Mouse (Mus musculus) limb, embryonic 11.5 days (tissue): ENCODE measurements around the gene Taar3. TPM values are rescaled to one million over a fixed set of nuclear protein-coding genes. Genes with fewer than 3 reads are reported as not detected.
A peak's percentile ranks its signal among the peaks of the same experiment; 100 is the strongest.

Experiments used
- ATAC-seq: fragments of 200-750 bp; cut with Nextera tagmentation; 2 replicates; pipeline ENCODE4 v1.8.0; 2017; ENCODE audit warnings: low read depth; ENCODE audit not compliant: insufficient number of reproducible peaks, low FRiP score, low TSS enrichment
- DNase-seq: peaks from one replicate; pipeline ENCODE4 v3.0.0-alpha.2; 2015; ENCODE audit warnings: low spot score
- H3K27ac ChIP-seq: fragments of 300-500 bp; sonication (generic); replicated peaks from 2 replicates; pipeline ENCODE4 v1.5.1; 2014; ENCODE audit warnings: low read depth, mild to moderate bottlenecking, low read length
- H3K27me3 ChIP-seq: fragments of 300-500 bp; sonication (generic); 2 replicates; pipeline ENCODE4 v1.6.1; 2014; ENCODE audit warnings: mild to moderate bottlenecking, low read length, mixed read lengths; ENCODE audit not compliant: control insufficient read depth, insufficient read depth
- H3K36me3 ChIP-seq: fragments of 300-500 bp; sonication (generic); 2 replicates; pipeline ENCODE4 v1.6.1; 2014; ENCODE audit warnings: mild to moderate bottlenecking, low read length, moderate library complexity, mixed read lengths; ENCODE audit not compliant: control insufficient read depth, insufficient read depth
- H3K4me1 ChIP-seq: fragments of 300-500 bp; sonication (generic); 2 replicates; pipeline ENCODE4 v1.6.1; 2014; ENCODE audit warnings: low read length, mixed read lengths; ENCODE audit not compliant: control insufficient read depth, insufficient read depth
- H3K4me2 ChIP-seq: fragments of 300-500 bp; sonication (generic); 2 replicates; pipeline ENCODE4 v1.6.1; 2014; ENCODE audit warnings: low read depth, mild to moderate bottlenecking, moderate library complexity; ENCODE audit not compliant: severe bottlenecking
- H3K4me3 ChIP-seq: fragments of 300-500 bp; sonication (generic); 2 replicates; pipeline ENCODE4 v1.5.1; 2014; ENCODE audit warnings: low read depth, low read length
- H3K9ac ChIP-seq: fragments of 300-500 bp; sonication (generic); 2 replicates; pipeline ENCODE4 v1.6.1; 2014; ENCODE audit warnings: mild to moderate bottlenecking, low read length
- H3K9me3 ChIP-seq: fragments of 300-500 bp; sonication (generic); 2 replicates; pipeline ENCODE4 v1.6.1; 2016; ENCODE audit warnings: low read length; ENCODE audit not compliant: control insufficient read depth
- WGBS: fragments of 180-500 bp; shearing (Covaris S2); extraction: QIAGEN DNeasy Blood & Tissue Kit; methylation state at CpG from one replicate; pipeline ENCODE4 v1.1.7; 2014; 5-methylcytosine and 5-hydroxymethylcytosine counted together
- polyA plus RNA-seq: library from polyadenylated mRNA; unstranded; fragments of >200 nt; fragmentation: Nextera tagmentation; extraction: Ambion mirVana; gene quantifications from 2 replicates; pipeline ENCODE4 v1.2.1, GENCODE M21; 2014

Gene Taar3
- not detected in 2 replicates for polyA plus RNA-seq

DNA sequence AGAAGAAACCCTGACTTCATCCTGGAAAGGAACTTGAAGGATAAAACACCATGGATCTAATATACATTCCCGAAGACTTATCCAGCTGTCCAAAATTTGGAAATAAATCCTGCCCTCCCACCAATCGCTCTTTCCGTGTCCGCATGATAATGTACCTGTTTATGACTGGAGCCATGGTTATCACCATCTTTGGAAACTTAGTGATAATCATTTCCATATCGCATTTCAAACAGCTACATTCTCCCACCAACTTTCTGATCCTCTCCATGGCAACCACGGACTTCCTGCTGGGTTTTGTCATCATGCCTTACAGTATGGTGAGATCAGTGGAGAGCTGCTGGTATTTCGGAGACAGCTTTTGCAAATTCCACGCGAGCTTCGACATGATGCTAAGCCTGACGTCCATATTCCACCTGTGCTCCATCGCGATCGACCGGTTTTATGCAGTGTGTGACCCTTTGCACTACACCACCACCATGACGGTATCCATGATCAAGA lies at the start of gene Taar3:
Gene Taar3, plus strand, starts transcription at position 51 of the 498 bp plus-strand sequence.
- Histone ChIP-seq H3K27me3 (no peaks in the 10 kb centered on the region), H3K4me1 (no peaks in the 10 kb centered on the region), H3K36me3 (no peaks in the 10 kb centered on the region), H3K4me2 (no peak within 1 kb of the TSS), H3K9me3 (no peaks in the 10 kb centered on the region), H3K9ac (no peak within 1 kb of the TSS), H3K4me3 (no peak within 1 kb of the TSS), H3K27ac (no peak within 1 kb of the TSS)
- ATAC-seq (no peak), DNase-seq (no peak)
- WGBS: 88% methylated on average over 16 of the region's 16 CpGs

- no peak overlapping the region for H3K27ac ChIP-seq
- DNase-seq (no peak), ATAC-seq (no peak)
- H3K9ac ChIP-seq: no peak overlapping the region
- H3K4me2 ChIP-seq: no peak overlapping the region
- H3K27me3 ChIP-seq: no peaks in the 10 kb centered on the region
- H3K36me3 ChIP-seq: no peaks in the 10 kb centered on the region
- H3K4me3 ChIP-seq: no peak overlapping the region
- 92% methylated on average over 3 of the region's 3 CpGs for WGBS
- no peaks in the 10 kb centered on the region for H3K4me1 ChIP-seq
- no peaks in the 10 kb centered on the region for H3K9me3 ChIP-seq
Measured at GRCm38 (mm10) chr10:23901119-23901518, 48.2 kb upstream of the Taar3 start.

- Histone ChIP-seq H3K4me1 (no peaks in the 10 kb centered on the region), H3K27ac (no peak overlapping the region), H3K36me3 (no peaks in the 10 kb centered on the region), H3K27me3 (no peaks in the 10 kb centered on the region), H3K9ac (no peak overlapping the region), H3K4me3 (no peak overlapping the region), H3K4me2 (no peak overlapping the region), H3K9me3 (no peaks in the 10 kb centered on the region)
- WGBS: 94% methylated on average over 1 of the region's 1 CpGs
- DNase-seq (no peak), ATAC-seq (no peak)
Measured at GRCm38 (mm10) chr10:23905661-23906060, 43.7 kb upstream of the Taar3 start.

GRCm38 (mm10) chr10:23920056-23920455 lies 29.3 kb upstream of the Taar3 start, which contains the start of gene Taar1:
Gene Taar1 (plus strand): TSS chr10:23920356.
- Histone ChIP-seq H3K4me3 (no peak within 1 kb of the TSS), H3K4me1 (no peaks in the 10 kb centered on the region), H3K27ac (no peak within 1 kb of the TSS), H3K4me2 (no peak within 1 kb of the TSS), H3K9me3 (no peaks in the 10 kb centered on the region), H3K36me3 (no peaks in the 10 kb centered on the region), H3K9ac (no peak within 1 kb of the TSS), H3K27me3 (no peaks in the 10 kb centered on the region)
- ATAC-seq (no peak), DNase-seq (no peak)
- 87% methylated on average over 4 of the region's 4 CpGs for WGBS

DNA sequence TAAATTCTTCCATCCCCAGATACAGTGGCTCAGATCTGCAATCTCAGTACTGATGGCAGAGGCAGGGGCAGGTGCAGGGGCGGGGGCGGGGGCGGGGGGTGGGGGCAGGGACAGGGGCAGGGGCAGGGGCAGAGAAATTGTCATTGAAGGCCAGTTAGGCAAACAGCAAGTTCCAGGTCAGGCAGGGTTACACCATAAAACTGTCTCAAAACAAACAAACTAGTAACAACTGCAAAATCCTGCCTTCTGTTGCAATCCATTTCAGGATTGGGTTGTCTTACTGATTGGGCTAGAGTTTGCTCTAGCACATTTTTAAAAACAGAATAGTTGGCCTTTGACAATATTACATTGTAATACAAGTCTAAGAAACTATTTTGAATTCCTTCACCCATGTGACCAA lies 26.9 kb upstream of the Taar3 start:
- H3K27me3 ChIP-seq: no peaks in the 10 kb centered on the region
- 70% methylated on average over 3 of the region's 3 CpGs for WGBS
- no peak overlapping the region for H3K9ac ChIP-seq
- no peaks in the 10 kb centered on the region for H3K4me1 ChIP-seq
- H3K4me2 ChIP-seq: no peak overlapping the region
- H3K27ac ChIP-seq: no peak overlapping the region
- H3K9me3 ChIP-seq: no peaks in the 10 kb centered on the region
- ATAC-seq (no peak), DNase-seq (no peak)
- H3K4me3 ChIP-seq: no peak overlapping the region
- H3K36me3 ChIP-seq: no peaks in the 10 kb centered on the region

- DNase-seq (no peak), ATAC-seq (no peak)
- no peak overlapping the region for H3K27ac ChIP-seq
- H3K36me3 ChIP-seq: no peaks in the 10 kb centered on the region
- no peaks in the 10 kb centered on the region for H3K9me3 ChIP-seq
- H3K4me1 ChIP-seq: no peaks in the 10 kb centered on the region
- H3K9ac ChIP-seq: no peak overlapping the region
- H3K27me3 ChIP-seq: no peaks in the 10 kb centered on the region
- 81% methylated on average over 2 of the region's 2 CpGs for WGBS
- H3K4me2 ChIP-seq: no peak overlapping the region
- H3K4me3 ChIP-seq: no peak overlapping the region
Measured at GRCm38 (mm10) chr10:23923941-23924340, 25.4 kb upstream of the Taar3 start.

GRCm38 (mm10) chr10:23937613-23938012 lies 11.7 kb upstream of the Taar3 start:
- WGBS: 38% methylated on average over 4 of the region's 4 CpGs
- Histone ChIP-seq H3K36me3 (no peaks in the 10 kb centered on the region), H3K27ac (no peak overlapping the region), H3K9me3 (no peaks in the 10 kb centered on the region), H3K4me3 (no peak overlapping the region), H3K27me3 (no peaks in the 10 kb centered on the region), H3K4me1 (no peaks in the 10 kb centered on the region), H3K4me2 (no peak overlapping the region), H3K9ac (no peak overlapping the region)
- DNase-seq (no peak), ATAC-seq (no peak)

GRCm38 (mm10) chr10:23938312-23938711 lies 11.0 kb upstream of the Taar3 start, which contains the start of gene Taar2:
Gene Taar2 (plus strand): TSS chr10:23938572.
- Histone ChIP-seq H3K9ac (no peak within 1 kb of the TSS), H3K4me3 (no peak within 1 kb of the TSS), H3K36me3 (no peaks in the 10 kb centered on the region), H3K9me3 (no peaks in the 10 kb centered on the region), H3K4me2 (no peak within 1 kb of the TSS), H3K4me1 (no peaks in the 10 kb centered on the region), H3K27me3 (no peaks in the 10 kb centered on the region), H3K27ac (no peak within 1 kb of the TSS)
- 68% methylated on average over 6 of the region's 6 CpGs for WGBS
- DNase-seq (no peak), ATAC-seq (no peak)

- Histone ChIP-seq H3K36me3 (no peaks in the 10 kb centered on the region), H3K4me3 (no peak overlapping the region), H3K4me1 (no peaks in the 10 kb centered on the region), H3K27ac (no peak overlapping the region), H3K9me3 (no peaks in the 10 kb centered on the region), H3K9ac (no peak overlapping the region), H3K27me3 (no peaks in the 10 kb centered on the region), H3K4me2 (no peak overlapping the region)
- DNase-seq (peak; percentile 30), ATAC-seq (no peak)
- WGBS: 79% methylated on average over 5 of the region's 5 CpGs
Measured at GRCm38 (mm10) chr10:23942465-23942864, 6.9 kb upstream of the Taar3 start.
